Mouse (Mus musculus) 416B (cell line): ENCODE data around the gene Srgap2.
A peak's percentile ranks its signal among the peaks of the same experiment; 100 is the strongest.

Experiments used
- DNase-seq: peaks from one replicate; pipeline ENCODE4 v3.0.0; 2011; ENCODE audit warnings: low read depth

Gene Srgap2

DNA sequence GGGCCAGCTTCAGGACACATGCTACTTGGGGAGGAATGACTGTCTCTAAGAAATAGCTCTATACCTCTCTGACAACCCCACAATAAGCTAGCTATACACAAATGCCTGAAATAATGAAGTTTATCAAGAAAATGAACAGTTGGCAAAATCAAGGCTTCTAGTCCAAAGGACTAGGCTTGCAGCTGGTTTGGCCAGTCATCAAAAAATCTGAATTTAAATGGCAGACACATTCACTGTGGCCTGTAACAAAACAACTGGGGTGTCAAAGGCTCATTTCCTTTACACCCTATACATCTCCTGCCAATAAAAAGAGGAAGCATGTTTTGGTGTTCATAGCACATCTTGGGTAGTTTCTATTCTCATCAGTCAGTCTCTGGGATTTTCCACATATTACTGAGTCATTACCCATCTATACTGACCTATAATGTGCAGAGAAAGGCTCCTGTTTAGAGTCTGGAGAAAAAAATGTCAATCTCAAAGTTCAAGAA, 53.5 kb downstream of the Srgap2 start:
- peak; percentile 57 for DNase-seq

DNA sequence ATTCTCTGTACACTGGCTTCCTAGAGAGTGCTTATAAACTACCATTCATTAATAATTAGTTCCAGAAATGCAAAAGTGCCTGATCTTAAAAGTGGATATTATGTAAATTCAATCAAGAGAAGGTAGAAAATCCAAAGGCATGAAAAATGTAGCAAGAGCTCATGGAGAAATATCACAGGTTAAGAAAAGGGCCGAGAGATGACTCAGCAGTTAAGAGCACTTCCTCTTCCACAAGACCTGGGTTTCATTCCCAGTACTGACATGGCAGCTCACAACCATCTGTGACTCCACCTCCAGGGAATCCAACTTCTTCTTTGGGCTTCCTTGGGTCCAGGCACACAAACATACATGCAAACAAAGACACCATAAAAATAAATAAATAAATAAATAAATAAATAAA, 56.6 kb downstream of the Srgap2 start:
- peak; percentile 79 for DNase-seq

DNA sequence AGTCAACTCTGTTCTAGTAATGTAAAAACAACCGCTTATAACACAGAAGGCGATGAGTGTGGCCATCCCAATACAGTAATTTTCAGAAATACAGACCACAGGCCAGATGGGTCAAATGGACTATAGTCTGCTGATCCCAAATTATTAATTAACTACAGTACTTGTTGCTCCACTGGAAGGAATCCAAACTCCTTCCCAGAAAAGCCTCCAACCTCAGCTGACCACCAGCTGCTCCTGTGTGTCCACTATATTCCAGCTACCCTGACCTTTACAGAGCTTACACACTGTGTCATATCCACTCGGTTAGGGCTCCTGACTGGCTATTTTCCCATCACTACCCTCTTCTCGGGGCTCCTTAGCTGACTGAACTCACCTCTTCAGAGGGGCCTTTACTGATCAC, 61.3 kb downstream of the Srgap2 start:
- DNase-seq, result no peak

DNA sequence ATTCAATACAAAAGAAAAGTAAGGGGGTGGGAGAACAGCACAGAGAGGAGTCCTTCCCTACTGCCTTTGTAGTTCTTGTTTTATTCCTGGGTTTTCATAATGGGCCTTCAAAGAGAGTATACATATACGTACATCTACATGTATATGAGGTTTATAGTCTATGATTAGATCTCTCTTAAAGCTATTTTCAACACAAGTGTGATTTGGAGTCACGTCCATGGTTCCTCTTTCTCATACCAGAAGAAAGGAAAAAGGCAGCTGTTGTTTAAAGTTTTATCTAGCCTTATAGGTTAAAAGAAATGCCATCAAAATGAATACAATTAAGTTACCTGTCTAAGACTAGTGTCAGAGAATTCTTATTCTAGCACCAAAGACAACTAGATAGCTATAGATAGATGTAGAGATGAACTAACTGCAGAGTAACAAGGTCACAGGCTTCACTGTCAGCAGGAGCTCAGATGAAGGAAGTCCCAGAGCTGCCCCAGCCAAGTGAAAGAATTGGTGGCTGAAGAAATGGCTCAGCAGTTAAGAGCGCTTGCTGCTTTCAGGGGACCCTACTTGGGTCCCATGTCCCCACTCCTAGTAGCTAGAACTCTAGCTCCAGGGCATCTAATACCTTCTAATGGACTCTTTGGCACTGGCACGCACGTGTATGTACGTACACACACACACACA, 63.1 kb downstream of the Srgap2 start:
- no peak for DNase-seq

DNA sequence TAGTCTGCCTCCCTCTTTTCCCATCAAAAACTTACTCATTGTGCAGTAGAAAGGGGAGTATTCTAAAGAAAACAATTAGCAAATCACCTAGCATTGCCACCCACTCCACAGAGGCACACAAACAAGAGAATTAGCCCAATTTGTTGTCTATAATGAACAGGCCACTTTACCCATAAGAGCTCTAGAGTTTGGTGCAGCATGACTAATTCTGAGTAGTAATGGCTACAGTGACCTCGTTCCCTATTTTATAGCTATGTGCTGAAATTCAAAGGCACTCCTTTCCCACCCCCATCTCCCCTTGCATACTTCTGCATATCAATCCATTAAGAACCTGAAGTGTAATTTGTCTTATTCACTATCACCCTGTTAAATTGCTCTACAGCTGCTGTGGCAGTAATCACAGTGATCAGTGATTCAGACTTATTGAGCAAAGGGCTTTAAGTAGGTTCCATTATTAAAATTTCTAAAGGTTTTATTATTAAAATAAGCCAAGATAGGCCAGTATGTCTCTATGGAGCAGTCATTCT, 64.5 kb downstream of the Srgap2 start:
- peak; percentile 36 for DNase-seq

DNA sequence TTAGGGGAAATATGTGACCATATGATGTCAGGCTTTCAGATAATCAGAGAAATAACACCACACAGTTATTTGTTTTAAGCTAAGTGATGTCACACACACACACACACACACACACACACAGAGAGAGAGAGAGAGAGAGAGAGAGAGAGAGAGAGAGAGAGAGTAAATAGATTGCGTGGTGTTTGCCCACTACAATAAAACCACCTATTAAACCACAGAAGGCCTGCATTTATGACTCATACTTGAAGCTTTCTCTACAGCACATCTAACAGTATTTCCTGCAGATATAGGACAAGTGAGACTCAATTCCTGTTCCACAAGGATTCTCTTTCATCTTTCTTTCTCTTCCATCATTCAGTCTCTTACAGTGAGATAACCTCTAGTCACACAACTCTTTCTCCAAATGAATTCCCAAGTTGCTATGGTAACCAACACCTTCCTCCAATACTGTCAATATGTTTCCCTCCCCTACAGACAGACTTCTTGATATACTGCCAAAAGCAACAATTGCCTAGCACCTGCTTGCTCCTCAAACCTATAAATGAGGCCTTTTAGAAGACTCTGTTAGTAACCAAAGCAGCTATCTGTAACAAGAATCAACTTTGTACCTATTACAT, 66.1 kb downstream of the Srgap2 start:
- peak; percentile 90 for DNase-seq

DNA sequence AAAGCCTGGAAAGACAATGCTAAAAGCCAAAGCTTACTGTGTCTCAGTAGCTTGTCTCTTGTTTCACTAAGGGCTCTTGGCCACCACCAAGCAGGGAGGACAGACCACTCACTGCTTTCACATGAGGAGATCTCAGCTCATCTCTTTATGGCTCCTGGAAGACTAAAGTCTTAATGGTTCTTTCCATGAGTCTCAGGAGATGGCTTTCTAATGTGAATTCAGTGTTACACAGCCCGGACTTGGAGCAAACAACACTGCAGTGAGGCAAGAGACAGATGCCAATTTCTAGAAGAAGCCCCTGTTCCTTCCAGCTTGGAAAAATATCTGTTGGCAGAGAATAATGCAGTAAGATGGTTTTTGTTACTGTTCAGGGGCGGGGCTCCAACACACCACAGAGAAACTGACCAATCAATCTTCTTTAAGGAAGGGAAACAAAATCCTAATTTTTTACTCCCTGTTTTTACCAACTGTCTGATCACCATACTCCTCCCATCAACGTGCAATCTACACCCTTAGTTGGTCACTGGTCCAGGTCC, 71.7 kb downstream of the Srgap2 start:
- no peak for DNase-seq

DNA sequence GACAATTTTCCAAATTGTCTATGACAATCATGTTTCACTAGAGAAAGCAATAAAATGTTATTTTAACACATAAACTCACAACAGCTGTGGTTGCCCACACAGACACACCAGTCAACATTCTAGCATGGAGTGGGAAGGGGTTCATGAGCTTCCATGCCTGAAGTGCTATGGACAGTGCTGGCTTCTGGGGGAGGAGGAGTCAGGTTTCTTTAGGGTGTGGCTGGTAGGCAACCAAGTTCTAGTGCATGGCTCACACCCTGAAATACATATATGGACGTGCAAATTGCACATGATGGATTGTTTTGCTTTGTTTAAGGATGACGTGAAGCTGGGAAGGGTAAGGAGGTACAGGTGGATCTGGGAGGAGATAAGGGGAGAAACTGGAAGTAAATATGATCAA, 72.8 kb downstream of the Srgap2 start:
- DNase-seq, result no peak

DNA sequence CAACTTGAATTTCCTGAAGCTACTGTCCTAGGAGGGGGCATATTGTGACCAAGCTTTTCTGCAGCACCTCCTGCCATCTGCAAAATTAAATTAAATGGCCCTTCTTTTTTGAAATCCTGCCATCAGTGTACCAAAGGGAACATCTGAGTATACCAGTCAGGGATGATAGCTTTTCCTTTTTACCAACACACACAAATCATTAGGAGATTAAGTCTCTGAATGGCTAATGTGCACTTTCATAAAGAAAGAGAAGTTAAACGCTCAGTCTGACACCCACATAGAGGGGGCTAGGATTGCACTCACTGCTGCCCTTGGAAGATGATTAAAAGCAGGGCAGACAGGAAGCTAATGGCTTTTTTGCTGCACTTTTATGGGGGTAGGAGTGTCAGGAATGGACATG, 73.8 kb downstream of the Srgap2 start:
- DNase-seq, result no peak

DNA sequence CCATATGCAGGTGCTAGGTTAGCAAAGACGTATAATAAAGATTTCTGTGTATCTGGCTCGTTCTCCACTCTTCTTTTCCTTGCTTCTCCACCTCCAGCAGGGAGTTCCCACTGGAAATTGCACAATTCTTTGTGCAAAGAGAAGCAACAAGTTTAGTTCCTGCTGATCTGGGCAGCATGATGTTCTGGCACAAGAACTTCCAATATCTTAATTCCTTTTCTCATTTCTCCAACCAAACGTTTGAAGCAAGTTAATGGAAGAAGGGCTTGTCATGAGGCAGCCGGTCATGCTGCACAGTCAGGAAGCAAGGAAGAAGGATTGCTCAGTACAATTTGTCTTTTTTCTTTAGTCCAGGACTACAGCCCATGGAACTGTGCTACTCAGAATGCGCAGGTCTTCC, 78.8 kb downstream of the Srgap2 start:
- DNase-seq, result no peak

DNA sequence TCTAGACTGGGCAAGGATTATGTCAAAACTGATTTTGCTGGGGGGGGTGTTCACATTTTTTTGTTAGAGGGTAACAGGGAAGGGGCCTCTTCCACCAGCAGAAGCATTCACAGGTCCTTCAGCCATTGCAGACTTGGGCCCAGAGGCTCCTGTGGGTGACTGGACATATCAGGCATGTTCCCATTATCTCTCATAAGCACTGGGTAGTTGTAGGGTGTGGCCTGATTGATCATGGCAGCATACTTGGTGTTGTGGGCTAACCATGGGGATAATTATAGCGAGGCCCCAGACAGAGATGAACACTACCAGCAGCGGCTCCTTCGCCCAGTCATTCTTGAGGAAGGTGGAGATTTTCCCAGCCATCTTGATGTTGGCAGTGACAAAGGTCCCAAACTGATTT, 79.8 kb downstream of the Srgap2 start:
- DNase-seq, result no peak

DNA sequence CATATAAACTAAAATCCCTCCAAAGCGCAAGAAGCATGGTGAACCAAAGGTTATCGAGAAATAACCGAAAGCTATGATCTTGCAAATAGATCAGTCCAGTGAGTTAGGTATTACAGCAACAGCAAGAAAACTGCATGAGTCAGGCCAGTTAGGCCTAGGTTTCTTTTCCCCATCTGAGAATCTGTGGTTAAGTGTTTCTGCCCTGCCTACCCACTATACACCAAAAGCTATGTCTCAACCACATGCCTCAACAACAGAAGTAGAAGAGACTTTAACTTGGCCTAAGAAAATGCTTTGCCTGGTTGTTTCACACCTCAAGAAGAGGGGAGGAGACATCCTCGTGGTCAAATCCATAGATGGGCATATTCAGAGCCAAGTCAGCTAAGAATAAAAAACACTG, 80.6 kb downstream of the Srgap2 start:
- DNase-seq, result peak; percentile 88

DNA sequence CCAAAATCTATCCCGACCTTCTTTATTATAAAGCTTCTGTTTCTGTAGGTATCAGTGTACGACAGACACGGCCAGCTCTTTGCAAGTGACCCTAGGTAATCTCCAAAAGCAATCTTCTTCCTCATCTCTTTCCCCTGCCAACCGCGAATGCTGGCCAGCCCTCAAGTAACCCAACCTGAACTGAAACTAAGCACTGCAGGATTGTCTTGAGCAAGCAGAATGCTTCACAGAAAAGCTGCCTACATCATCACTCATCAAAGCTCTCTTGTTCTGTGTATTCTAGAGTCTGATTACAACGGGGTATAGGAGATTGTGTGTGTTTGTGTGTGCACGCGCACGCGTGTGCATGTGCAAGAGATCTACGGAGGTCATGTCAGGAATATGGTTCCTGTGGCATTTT, 88.6 kb downstream of the Srgap2 start:
- peak; percentile 83 for DNase-seq

DNA sequence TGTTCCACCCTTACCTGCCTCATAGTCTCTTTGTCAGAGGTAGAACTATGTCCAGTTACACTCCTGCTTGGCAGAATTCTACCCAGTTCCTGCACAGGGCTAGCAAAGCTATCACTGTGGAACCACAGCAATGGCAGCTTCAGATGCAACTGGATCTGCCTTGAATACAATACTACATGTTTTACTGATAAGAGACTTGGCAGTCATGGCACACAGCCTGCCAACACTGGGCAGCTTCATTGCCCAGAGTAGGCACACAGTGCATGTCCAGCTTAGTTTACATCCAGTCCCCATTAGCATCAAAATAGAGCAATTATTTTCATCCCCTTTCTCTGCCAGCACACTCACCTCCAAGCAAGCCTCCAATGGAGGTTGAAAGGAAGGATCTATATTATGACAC, 89.2 kb downstream of the Srgap2 start:
- no peak for DNase-seq

DNA sequence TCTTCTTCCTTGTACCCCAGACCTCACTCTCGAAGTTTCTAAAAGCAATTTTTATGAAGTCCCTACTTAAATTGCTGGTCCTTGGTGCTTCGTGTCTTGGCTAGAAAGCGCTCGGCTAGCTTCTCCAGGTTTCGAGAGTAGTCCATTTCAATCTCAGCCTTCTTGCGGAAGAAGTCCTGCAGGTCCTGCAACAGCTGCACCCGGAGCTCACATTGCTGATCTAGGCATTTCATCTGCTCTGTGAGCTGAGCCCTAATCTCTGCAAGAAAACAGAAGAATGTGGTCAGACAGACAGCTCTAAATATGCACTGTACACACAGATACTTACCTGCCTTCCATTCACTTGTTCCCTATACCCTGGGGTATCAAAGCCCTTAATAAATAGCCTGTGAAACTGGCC, 90.5 kb downstream of the Srgap2 start:
- DNase-seq, result no peak

DNA sequence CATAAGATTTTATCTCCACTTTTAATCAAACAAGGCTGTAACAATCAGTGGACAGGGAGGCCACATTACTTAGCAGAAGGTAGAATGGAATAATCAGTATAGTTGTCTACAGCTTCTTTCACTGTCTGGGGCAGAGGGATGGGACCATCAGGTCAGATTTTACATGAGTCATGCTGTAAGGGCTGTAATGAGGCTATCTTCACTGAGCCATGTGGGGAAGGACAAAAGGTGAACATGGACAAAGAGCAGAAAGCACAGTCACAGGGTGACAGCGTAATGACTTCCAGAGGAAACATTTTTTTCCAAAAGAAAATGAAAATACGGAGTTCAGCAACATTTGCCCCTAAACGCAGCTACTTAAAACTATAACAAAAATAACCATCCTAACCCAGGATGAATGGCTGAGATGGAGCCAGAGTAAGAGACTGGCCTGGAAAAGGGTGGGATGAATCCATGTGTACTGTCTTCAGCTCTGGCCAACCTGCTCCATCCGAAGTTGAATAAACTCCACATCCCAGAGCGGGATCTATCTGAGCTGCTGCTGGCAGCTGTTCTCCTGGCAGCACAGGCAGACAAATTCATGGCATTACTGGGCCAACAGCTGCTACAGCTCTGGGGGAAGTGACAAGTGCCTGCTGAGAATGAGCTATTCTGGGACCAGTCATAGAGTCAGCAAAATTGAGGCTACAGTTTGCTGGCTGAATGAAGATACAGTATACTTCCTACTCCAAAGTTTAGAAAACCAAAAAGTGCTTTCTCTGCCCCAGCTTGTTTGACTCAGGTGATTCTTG, 95.5 kb downstream of the Srgap2 start:
- peak; percentile 28 for DNase-seq

DNA sequence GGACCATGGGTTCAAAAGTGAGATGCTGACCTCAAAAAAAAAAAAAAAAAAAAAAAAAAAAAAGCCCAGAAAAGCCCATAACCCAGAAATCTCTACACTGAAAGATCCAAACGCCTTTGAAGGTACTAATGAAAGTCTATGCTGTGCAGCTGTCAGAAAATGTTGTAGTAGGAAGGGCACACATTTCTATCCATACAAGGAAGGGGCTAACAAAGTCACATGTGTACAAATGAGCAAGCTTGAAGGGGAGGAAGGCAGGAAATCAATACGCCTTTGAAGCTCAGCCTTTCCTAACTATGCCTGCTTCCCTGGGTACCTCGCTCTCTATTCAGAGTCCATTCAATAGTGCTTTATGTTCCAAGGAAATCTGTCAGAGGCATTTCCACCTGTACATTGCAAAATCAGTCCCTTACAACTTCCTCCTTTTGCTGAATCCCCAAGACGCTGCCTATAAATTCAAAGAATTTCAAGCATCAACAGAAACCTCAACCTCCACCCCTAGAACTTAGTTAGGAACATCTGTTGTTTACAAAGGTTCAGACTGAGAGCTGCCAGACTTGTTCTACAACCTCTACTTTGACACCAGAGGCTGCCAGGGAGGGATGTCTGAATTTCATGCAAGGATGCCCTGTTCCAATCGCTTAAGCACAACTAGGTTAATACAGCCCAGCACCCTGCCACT, 99.9 kb downstream of the Srgap2 start:
- DNase-seq, result peak; percentile 31

DNA sequence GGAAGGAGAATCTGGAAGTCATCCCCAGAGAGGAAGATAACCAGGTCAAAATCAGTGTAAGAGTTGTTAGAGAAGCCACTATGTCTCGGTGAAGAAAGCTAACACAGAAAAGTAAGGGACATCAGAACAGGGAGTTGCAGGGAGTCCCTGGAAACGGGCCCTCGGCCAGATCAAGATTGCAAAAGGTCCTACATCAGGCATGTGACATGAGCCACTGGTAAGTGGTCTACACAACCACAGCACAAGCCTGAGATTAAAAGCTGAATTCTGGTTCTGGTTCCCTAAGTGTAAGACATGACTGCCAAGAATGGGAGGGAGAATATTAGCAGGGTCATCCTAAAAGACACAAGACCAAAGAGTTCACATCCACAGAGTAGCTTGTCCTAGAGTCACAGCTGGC, 104.1 kb downstream of the Srgap2 start:
- DNase-seq, result no peak

DNA sequence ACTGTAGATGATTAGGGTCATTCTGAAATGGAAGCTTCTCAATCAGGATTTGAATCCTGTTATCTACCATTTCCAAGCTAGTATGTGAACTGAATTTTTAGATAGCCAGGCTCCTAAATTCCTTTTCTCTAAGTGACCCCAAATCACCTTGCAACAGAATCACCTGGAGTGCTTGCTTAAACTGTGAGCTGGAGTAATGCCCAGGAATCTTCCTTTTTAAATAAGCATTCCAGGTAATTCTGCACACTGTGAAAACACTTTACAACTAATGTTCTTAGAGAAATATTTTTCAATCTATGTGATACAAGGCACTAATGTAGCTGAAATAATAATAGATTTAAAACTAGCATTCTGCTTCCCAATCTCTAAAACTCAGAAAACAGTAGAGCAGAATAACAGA, 106.0 kb downstream of the Srgap2 start:
- DNase-seq, result no peak

DNA sequence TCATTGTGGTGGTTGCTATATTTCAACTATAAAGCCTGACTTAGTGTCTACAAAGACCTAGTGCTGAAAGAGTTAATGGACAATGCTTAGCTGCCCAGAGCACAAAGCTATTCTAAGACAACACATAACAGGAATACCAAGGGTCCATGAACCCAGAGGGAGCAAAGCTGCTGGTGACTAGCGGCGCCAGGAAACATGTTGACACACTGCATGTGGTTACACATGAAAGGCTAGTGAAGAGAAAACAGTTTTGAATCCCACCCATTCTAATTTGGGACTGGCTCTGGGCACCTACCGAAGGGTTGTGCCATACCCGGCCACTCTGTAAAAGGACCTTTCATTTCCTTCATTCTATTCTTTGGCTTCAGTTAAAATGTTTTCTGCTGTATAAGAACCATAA, 106.5 kb downstream of the Srgap2 start:
- DNase-seq, result no peak

DNA sequence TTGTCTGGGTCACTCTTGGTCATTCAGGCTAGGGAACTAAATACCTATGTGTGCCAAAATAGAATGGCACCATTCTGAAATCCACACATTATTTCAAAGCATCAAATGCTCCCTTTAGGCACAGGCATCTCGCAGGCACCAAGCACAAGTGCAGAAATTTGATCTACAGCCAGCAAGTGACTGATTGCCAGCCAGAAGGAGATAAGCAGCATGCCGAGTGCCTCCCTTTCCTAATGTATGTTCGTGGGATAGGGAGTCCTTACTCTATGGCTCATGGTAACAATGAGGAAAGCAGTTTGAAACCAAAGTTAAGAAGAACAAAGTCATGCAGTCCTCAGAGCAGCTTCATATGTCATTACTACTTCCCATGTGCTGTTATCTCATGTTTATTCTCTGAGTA, 107.8 kb downstream of the Srgap2 start:
- DNase-seq, result no peak
